ENCODE assay signal across 9 mouse cellular contexts in genomic region chr15:37114119-37114518, GRCm38 (mm10).
DNase-seq lines count a peak whose midpoint lies in the region; ATAC-seq and TF ChIP-seq lines count a peak whose summit lies in the region.
"Had no signal": no experiment of that assay in that cellular context is flagged by ENCODE, and none has a peak within 500 bp of the region (broad histone marks: within the 10 kb centered on the region; RNA-seq: fewer than 3 reads in every experiment).

No protein-coding gene starts in this region.

- H3K9ac ChIP-seq in neural tube, embryonic 15.5 days (replicated peaks) = no peak overlapping the region
- no peak overlapping the region for H3K9ac ChIP-seq in embryonic facial prominence, embryonic 11.5 days (replicated peaks; ENCODE audit: low read length)

- H3K27ac ChIP-seq in neural tube, embryonic 15.5 days (replicated peaks) = no peak overlapping the region
- no peak overlapping the region for H3K27ac ChIP-seq in bone marrow, adult 2 months (ENCODE audit: control insufficient read depth, insufficient read depth, low read depth, low read length, poor library complexity)
- no peak overlapping the region for H3K27ac ChIP-seq in embryonic facial prominence, embryonic 11.5 days (replicated peaks; ENCODE audit: low read depth, low read length)

- no peaks in the 10 kb centered on the region for H3K27me3 ChIP-seq in neural tube, embryonic 15.5 days (replicated peaks)
- no peaks in the 10 kb centered on the region for H3K27me3 ChIP-seq in embryonic facial prominence, embryonic 11.5 days (ENCODE audit: control insufficient read depth, insufficient read depth, low read length)

- H3K4me1 ChIP-seq in neural tube, embryonic 15.5 days = 0 out of 2 replicates have a peak, but pooled peaks cover 2% of the 10 kb centered on the region
- H3K4me1 ChIP-seq in bone marrow, adult 2 months (ENCODE audit: control insufficient read depth, insufficient read depth, low read length) = no peaks in the 10 kb centered on the region
- H3K4me1 ChIP-seq in embryonic facial prominence, embryonic 11.5 days (ENCODE audit: control insufficient read depth, insufficient read depth, low read length) = no peaks in the 10 kb centered on the region

- peak; percentile 65 for TF ChIP-seq CTCF in bone marrow, adult 2 months (IDR thresholded peaks at IDR 0.05; ENCODE audit: control insufficient read depth, insufficient read depth, low read length)

- WGBS in neural tube, embryonic 15.5 days = 10% methylated on average over 8 of the region's 8 CpGs
- 16% methylated on average over 8 of the region's 8 CpGs for WGBS in bone marrow, adult 2 months
- WGBS in embryonic facial prominence, embryonic 11.5 days = 11% methylated on average over 8 of the region's 8 CpGs

- no peak for ATAC-seq in neural tube, embryonic 15.5 days (ENCODE audit: low FRiP score)
- ATAC-seq in embryonic facial prominence, embryonic 11.5 days (replicated peaks; ENCODE audit: insufficient number of reproducible peaks, low FRiP score, low TSS enrichment, low read depth) = no peak

- no peaks in the 10 kb centered on the region for H3K36me3 ChIP-seq in neural tube, embryonic 15.5 days
- no peaks in the 10 kb centered on the region for H3K36me3 ChIP-seq in embryonic facial prominence, embryonic 11.5 days (replicated peaks; ENCODE audit: control insufficient read depth, insufficient read depth, low read depth, low read length)

- H3K4me2 ChIP-seq in neural tube, embryonic 15.5 days = no peak overlapping the region
- no peak overlapping the region for H3K4me2 ChIP-seq in embryonic facial prominence, embryonic 11.5 days (ENCODE audit: low read depth, low read length)

- H3K4me3 ChIP-seq in neural tube, embryonic 15.5 days (replicated peaks) = no peak overlapping the region
- H3K4me3 ChIP-seq in bone marrow, adult 2 months (replicated peaks; ENCODE audit: control insufficient read depth, low read depth, low read length) = no peak overlapping the region
- no peak overlapping the region for H3K4me3 ChIP-seq in embryonic facial prominence, embryonic 11.5 days (ENCODE audit: low read depth, low read length)
- H3K4me3 ChIP-seq: myocyte had no signal

- no peak for TF ChIP-seq POLR2A in bone marrow, adult 2 months (IDR thresholded peaks at IDR 0.05; ENCODE audit: borderline replicate concordance, control insufficient read depth, low read depth, low read length)

- DNase-seq in neural tube, embryonic 10.5 days (ENCODE audit: extremely low spot score, low spot score) = peak; percentile 85
- DNase-seq in embryonic facial prominence, embryonic 11.5 days (ENCODE audit: low spot score) = peak; percentile 91
- DNase-seq in induced T-regulatory cell, adult 2 months (ENCODE audit: low read depth) = peak; percentile 87
- peak; percentile 44 to 61 for DNase-seq in lung, adult 18-20 months
- DNase-seq in retina, postnatal 7 days (ENCODE audit: low read depth, low spot score) = peak; percentile 73
- DNase-seq in yolk sac, embryonic 10.5 days (ENCODE audit: low spot score) = peak; percentile 31

- H3K9me3 ChIP-seq in neural tube, embryonic 15.5 days (replicated peaks) = peaks cover 6% of the 10 kb centered on the region; the same call in 1 of the 2 replicates
- no peaks in the 10 kb centered on the region for H3K9me3 ChIP-seq in embryonic facial prominence, embryonic 11.5 days (replicated peaks; ENCODE audit: control insufficient read depth, low read length)

Comparison
In these comparisons a context has a peak if more than half of its experiments do, and no peak if none do; other contexts are left out.
1. DNase-seq: peak in every context shown above with its lines; median percentile 91 in embryonic facial prominence, embryonic 11.5 days; 87 in induced T-regulatory cell, adult 2 months; 85 in neural tube, embryonic 10.5 days; 73 in retina, postnatal 7 days; 52 in lung, adult 18-20 months; 31 in yolk sac, embryonic 10.5 days.